In genomic region chr14:122483556-122484421, GRCm38 (mm10) we compare ENCODE assay signal across 11 mouse cellular contexts. TPM values are rescaled to one million over a fixed set of nuclear protein-coding genes. Genes with fewer than 3 reads are reported as not detected.
DNase-seq lines count a peak whose midpoint lies in the region; ATAC-seq and TF ChIP-seq lines count a peak whose summit lies in the region.
"Had no signal": no experiment of that assay in that cellular context is flagged by ENCODE, and none has a peak within 500 bp of the region (broad histone marks: within the 10 kb centered on the region; RNA-seq: fewer than 3 reads in every experiment).

No protein-coding gene starts in this region.

- H3K27me3 ChIP-seq in forebrain, postnatal 0 days (ENCODE audit: insufficient read depth, low read length) = peaks cover 62% of the 10 kb centered on the region
- H3K27me3 ChIP-seq in midbrain, embryonic 13.5 days = peaks cover 79% of the 10 kb centered on the region

- H3K4me2 ChIP-seq in forebrain, postnatal 0 days (ENCODE audit: low read depth) = peak overlapping the region; percentile 19; the same call in 1 of the 2 replicates
- peak overlapping the region; percentile 61 for H3K4me2 ChIP-seq in midbrain, embryonic 13.5 days (replicated peaks)
- H3K4me2 ChIP-seq: kidney, embryonic 15.5 days had no signal

- H3K9me3 ChIP-seq in forebrain, postnatal 0 days (ENCODE audit: low read length) = no peaks in the 10 kb centered on the region
- no peaks in the 10 kb centered on the region for H3K9me3 ChIP-seq in midbrain, embryonic 13.5 days
- H3K9me3 ChIP-seq: kidney, embryonic 15.5 days had no signal

- ATAC-seq in forebrain, postnatal 0 days = peak; percentile 8; the same call in 1 of the 2 replicates
- ATAC-seq in midbrain, embryonic 13.5 days = 0 out of 2 replicates have a peak, but pooled peaks have one; percentile 2
- no peak for ATAC-seq in megakaryocyte, adult 5-6 weeks (ENCODE audit: poor library complexity, severe bottlenecking)
- ATAC-seq: liver, postnatal 0 days had no signal

- no peaks in the 10 kb centered on the region for H3K36me3 ChIP-seq in forebrain, postnatal 0 days (ENCODE audit: insufficient read depth)
- peaks cover 3% of the 10 kb centered on the region; the same call in 1 of the 2 replicates for H3K36me3 ChIP-seq in midbrain, embryonic 13.5 days
- H3K36me3 ChIP-seq: kidney, embryonic 15.5 days had no signal

- peak overlapping the region; percentile 40; the same call in 1 of the 2 replicates for H3K9ac ChIP-seq in forebrain, postnatal 0 days
- peak overlapping the region; percentile 73; the same call in 1 of the 2 replicates for H3K9ac ChIP-seq in midbrain, embryonic 13.5 days (replicated peaks)
- H3K9ac ChIP-seq: kidney, embryonic 15.5 days; liver, postnatal 0 days had no signal

- TF ChIP-seq CTCF in forebrain, postnatal 0 days (IDR thresholded peaks at IDR 0.05; ENCODE audit: low read depth) = no peak

- H3K4me1 ChIP-seq in forebrain, postnatal 0 days (ENCODE audit: insufficient read depth) = no peaks in the 10 kb centered on the region
- peaks cover 40% of the 10 kb centered on the region for H3K4me1 ChIP-seq in midbrain, embryonic 13.5 days (replicated peaks)

- WGBS in forebrain, postnatal 0 days = 30% methylated on average over 18 of the region's 18 CpGs
- WGBS in midbrain, embryonic 13.5 days = 5% methylated on average over 18 of the region's 18 CpGs

- peak overlapping the region; percentile 15; the same call in 1 of the 2 replicates for H3K27ac ChIP-seq in forebrain, postnatal 0 days (ENCODE audit: low read depth, low read length)
- H3K27ac ChIP-seq in midbrain, embryonic 13.5 days = peak overlapping the region; percentile 44; the same call in 1 of the 2 replicates
- H3K27ac ChIP-seq: kidney, embryonic 15.5 days had no signal

- DNase-seq in ES-CJ7 (ENCODE audit: low read depth, low spot score) = peak; percentile 49
- peak; percentile 76 to 81 for DNase-seq in cerebellum, postnatal 10 days
- DNase-seq in forebrain, postnatal 0 days = peak; percentile 15
- DNase-seq in kidney, postnatal 4 days = no peak
- DNase-seq in adrenal gland, adult 8-10 months = no peak
- no peak for DNase-seq in layer of hippocampus, adult 18-20 months (ENCODE audit: low spot score in 2 of 2)
- DNase-seq: liver, postnatal 0 days had no signal

- no peak overlapping the region for H3K4me3 ChIP-seq in forebrain, postnatal 0 days (ENCODE audit: low read depth, low read length)
- peak overlapping the region; percentile 14 for H3K4me3 ChIP-seq in midbrain, embryonic 13.5 days (replicated peaks)
- H3K4me3 ChIP-seq: kidney, embryonic 15.5 days had no signal

RNA-seq across cellular contexts. Expression of gene Gm10837, which starts 6.6 kb away (rescaled TPM):
- 0.15 and 1.0 TPM in 2 replicates for total RNA-seq in forebrain, postnatal 0 days (2014; rRNA removed)
- 0.23 TPM in 1 of 2 replicates, not detected in the other for polyA plus RNA-seq in forebrain, postnatal 0 days (2015; fragmentation: Nextera tagmentation; extraction: Ambion mirVana)
- polyA plus RNA-seq in midbrain, embryonic 13.5 days (2015; fragmentation: Nextera tagmentation; extraction: Ambion mirVana) = 0.43 and 0.73 TPM in 2 replicates
- total RNA-seq in megakaryocyte, adult 5-6 weeks (2015) = not detected in 2 replicates
- not detected in 2 replicates for total RNA-seq in megakaryocyte, adult 5-6 weeks (2017)
- total RNA-seq in adrenal gland, adult 8-10 months (2022) = not detected
- total RNA-seq in layer of hippocampus, adult 18-20 months (2021) = not detected
- total RNA-seq: neutrophil, adult 5-6 weeks had no signal
- polyA plus RNA-seq: kidney, embryonic 15.5 days; liver, postnatal 0 days had no signal

RNA-seq across cellular contexts. Expression of gene Zic2, which starts 8.6 kb away (rescaled TPM):
- total RNA-seq in forebrain, postnatal 0 days (2014; rRNA removed) = 44.9 and 105 TPM in 2 replicates
- 9.6 and 16.3 TPM in 2 replicates for polyA plus RNA-seq in forebrain, postnatal 0 days (2015; fragmentation: Nextera tagmentation; extraction: Ambion mirVana)
- 10.3 and 10.7 TPM in 2 replicates for polyA plus RNA-seq in midbrain, embryonic 13.5 days (2015; fragmentation: Nextera tagmentation; extraction: Ambion mirVana)
- not detected in 2 replicates for total RNA-seq in megakaryocyte, adult 5-6 weeks (2015)
- total RNA-seq in megakaryocyte, adult 5-6 weeks (2017) = not detected in 2 replicates
- under 1 TPM in 1 of 4 experiments, not detected in 3; 0.09 TPM for total RNA-seq in adrenal gland, adult 8-10 months (2022)
- total RNA-seq in layer of hippocampus, adult 18-20 months (2021) = 10 to 100 TPM; 16.1 to 18.7 TPM
- total RNA-seq: neutrophil, adult 5-6 weeks had no signal
- polyA plus RNA-seq: kidney, embryonic 15.5 days; liver, postnatal 0 days had no signal

RNA-seq across cellular contexts. Expression of gene Zic5, which starts 18.3 kb away (rescaled TPM):
- total RNA-seq in forebrain, postnatal 0 days (2014; rRNA removed) = 13.9 and 22.8 TPM in 2 replicates
- polyA plus RNA-seq in forebrain, postnatal 0 days (2015; fragmentation: Nextera tagmentation; extraction: Ambion mirVana) = 5.1 and 13.8 TPM in 2 replicates
- polyA plus RNA-seq in midbrain, embryonic 13.5 days (2015; fragmentation: Nextera tagmentation; extraction: Ambion mirVana) = 15.5 and 16.7 TPM in 2 replicates
- not detected in 2 replicates for total RNA-seq in megakaryocyte, adult 5-6 weeks (2015)
- not detected in 2 replicates for total RNA-seq in megakaryocyte, adult 5-6 weeks (2017)
- total RNA-seq in adrenal gland, adult 8-10 months (2022) = under 1 TPM in 1 of 4 experiments, not detected in 3; 0.23 TPM
- total RNA-seq in layer of hippocampus, adult 18-20 months (2021) = 1 to 10 TPM; 3.0 to 5.1 TPM
- total RNA-seq: neutrophil, adult 5-6 weeks had no signal
- polyA plus RNA-seq: liver, postnatal 0 days had no signal

RNA-seq across cellular contexts. Expression of gene Gm5089, which starts 32.9 kb away (rescaled TPM):
- total RNA-seq in forebrain, postnatal 0 days (2014; rRNA removed) = 0.33 and 0.38 TPM in 2 replicates
- 0.12 TPM in 1 of 2 replicates, not detected in the other for polyA plus RNA-seq in forebrain, postnatal 0 days (2015; fragmentation: Nextera tagmentation; extraction: Ambion mirVana)
- polyA plus RNA-seq in midbrain, embryonic 13.5 days (2015; fragmentation: Nextera tagmentation; extraction: Ambion mirVana) = 1.1 and 2.3 TPM in 2 replicates
- not detected in 2 replicates for total RNA-seq in megakaryocyte, adult 5-6 weeks (2015)
- not detected in 2 replicates for total RNA-seq in megakaryocyte, adult 5-6 weeks (2017)
- not detected for total RNA-seq in adrenal gland, adult 8-10 months (2022)
- under 1 TPM; 0.30 to 0.38 TPM for total RNA-seq in layer of hippocampus, adult 18-20 months (2021)
- total RNA-seq: neutrophil, adult 5-6 weeks had no signal
- polyA plus RNA-seq: liver, postnatal 0 days had no signal

RNA-seq across cellular contexts. Expression of gene Pcca, which starts 50.3 kb away (rescaled TPM):
- 11.9 and 12.4 TPM in 2 replicates for total RNA-seq in forebrain, postnatal 0 days (2014; rRNA removed)
- 23.8 and 29.4 TPM in 2 replicates for polyA plus RNA-seq in forebrain, postnatal 0 days (2015; fragmentation: Nextera tagmentation; extraction: Ambion mirVana)
- 24.2 and 27.4 TPM in 2 replicates for polyA plus RNA-seq in midbrain, embryonic 13.5 days (2015; fragmentation: Nextera tagmentation; extraction: Ambion mirVana)
- 25.3 and 27.3 TPM in 2 replicates for total RNA-seq in megakaryocyte, adult 5-6 weeks (2015)
- 22.8 and 25.4 TPM in 2 replicates for total RNA-seq in megakaryocyte, adult 5-6 weeks (2017)
- total RNA-seq in adrenal gland, adult 8-10 months (2022) = 100 to 1,000 TPM; 101 to 165 (median 136) TPM
- total RNA-seq in layer of hippocampus, adult 18-20 months (2021) = 10 to 100 TPM; 38.7 to 39.5 TPM

Comparison
In these comparisons a context has a peak if more than half of its experiments do, and no peak if none do; other contexts are left out.
1. DNase-seq: peak in ES-CJ7 (single experiment), cerebellum, postnatal 10 days (2 of 2) and forebrain, postnatal 0 days (single experiment); none in kidney, postnatal 4 days (0 of 2), adrenal gland, adult 8-10 months (single experiment) and layer of hippocampus, adult 18-20 months (0 of 2).
2. RNA of gene Zic2, which starts 8.6 kb away (total RNA-seq): 44.9 to 105 TPM in forebrain, postnatal 0 days and 16.1 to 18.7 TPM in layer of hippocampus, adult 18-20 months; 0.09 TPM in adrenal gland, adult 8-10 months and not detected in megakaryocyte, adult 5-6 weeks; every median in the first group is over 10 times any median in the second.